ENCODE assay signal across 11 mouse cellular contexts in genomic region chr14:27167177-27167576, GRCm38 (mm10). TPM values are rescaled to one million over a fixed set of nuclear protein-coding genes. Genes with fewer than 3 reads are reported as not detected.
DNase-seq lines count a peak whose midpoint lies in the region; ATAC-seq and TF ChIP-seq lines count a peak whose summit lies in the region.
"Had no signal": no experiment of that assay in that cellular context is flagged by ENCODE, and none has a peak within 500 bp of the region (broad histone marks: within the 10 kb centered on the region; RNA-seq: fewer than 3 reads in every experiment).

No protein-coding gene starts in this region.

- TF ChIP-seq CTCF in heart, postnatal 0 days (IDR thresholded peaks at IDR 0.05; ENCODE audit: low read depth) = no peak
- no peak for TF ChIP-seq CTCF in hindbrain, postnatal 0 days (IDR thresholded peaks at IDR 0.05; ENCODE audit: low read depth)

- H3K9ac ChIP-seq in heart, postnatal 0 days (replicated peaks; ENCODE audit: low read depth, low read length) = no peak overlapping the region
- H3K9ac ChIP-seq in hindbrain, postnatal 0 days (replicated peaks; ENCODE audit: low read length) = no peak overlapping the region
- H3K9ac ChIP-seq: liver, postnatal 0 days; midbrain, embryonic 12.5 days had no signal

- H3K4me2 ChIP-seq in heart, postnatal 0 days (ENCODE audit: low read depth, low read length) = no peak overlapping the region
- no peak overlapping the region for H3K4me2 ChIP-seq in hindbrain, postnatal 0 days (ENCODE audit: low read depth, low read length)
- H3K4me2 ChIP-seq: midbrain, embryonic 12.5 days had no signal

- no peaks in the 10 kb centered on the region for H3K9me3 ChIP-seq in heart, postnatal 0 days (replicated peaks; ENCODE audit: control insufficient read depth, low read length)
- no peaks in the 10 kb centered on the region for H3K9me3 ChIP-seq in hindbrain, postnatal 0 days (ENCODE audit: low read length)
- H3K9me3 ChIP-seq: midbrain, embryonic 12.5 days had no signal

- TF ChIP-seq EP300 in heart, postnatal 0 days (IDR thresholded peaks at IDR 0.05; ENCODE audit: low read depth) = no peak

- peaks cover 27% of the 10 kb centered on the region for H3K4me1 ChIP-seq in heart, postnatal 0 days (ENCODE audit: control insufficient read depth, insufficient read depth)
- H3K4me1 ChIP-seq in hindbrain, postnatal 0 days (ENCODE audit: insufficient read depth, low read length) = peaks cover 4% of the 10 kb centered on the region; the same call in 1 of the 2 replicates
- H3K4me1 ChIP-seq: midbrain, embryonic 12.5 days had no signal

- no peaks in the 10 kb centered on the region for H3K36me3 ChIP-seq in heart, postnatal 0 days (replicated peaks; ENCODE audit: control insufficient read depth, insufficient read depth, low read length)
- H3K36me3 ChIP-seq in hindbrain, postnatal 0 days (ENCODE audit: insufficient read depth, low read length) = no peaks in the 10 kb centered on the region
- H3K36me3 ChIP-seq: midbrain, embryonic 12.5 days had no signal

- no peak overlapping the region for H3K4me3 ChIP-seq in heart, postnatal 0 days (ENCODE audit: low read depth, low read length)
- no peak overlapping the region for H3K4me3 ChIP-seq in hindbrain, postnatal 0 days (ENCODE audit: low read length)
- H3K4me3 ChIP-seq: midbrain, embryonic 12.5 days had no signal

- no peaks in the 10 kb centered on the region for H3K27me3 ChIP-seq in heart, postnatal 0 days (ENCODE audit: control insufficient read depth, insufficient read depth, low read length)
- no peaks in the 10 kb centered on the region for H3K27me3 ChIP-seq in hindbrain, postnatal 0 days (ENCODE audit: insufficient read depth, low read length)
- H3K27me3 ChIP-seq: midbrain, embryonic 12.5 days had no signal

- DNase-seq in heart, postnatal 0 days (ENCODE audit: low spot score) = peak; percentile 72
- no peak for DNase-seq in heart, adult 11 months
- peak; percentile 57 to 66 for DNase-seq in right cerebral cortex, postnatal 10 days (ENCODE audit: low spot score in 2 of 2)
- no peak for DNase-seq in right cerebral cortex, postnatal 36 days (ENCODE audit: low spot score in 2 of 2)
- DNase-seq in hindbrain, postnatal 0 days (ENCODE audit: low spot score) = no peak
- no peak for DNase-seq in cerebellum, postnatal 25 days
- DNase-seq in spleen, postnatal 14 days (ENCODE audit: low spot score in 2 of 2) = no peak
- DNase-seq: adrenal gland, postnatal 14 days; liver, postnatal 0 days; spleen, adult 18-20 months had no signal

- ATAC-seq in heart, postnatal 0 days (ENCODE audit: insufficient read depth, low read depth) = peak; percentile 66
- peak; percentile 88 for ATAC-seq in hindbrain, postnatal 0 days
- ATAC-seq: liver, postnatal 0 days had no signal

- 16% methylated on average over 4 of the region's 4 CpGs for WGBS in heart, postnatal 0 days
- WGBS in hindbrain, postnatal 0 days = 58% methylated on average over 4 of the region's 4 CpGs

- H3K27ac ChIP-seq in heart, postnatal 0 days (ENCODE audit: low read depth) = peak overlapping the region; percentile 47
- H3K27ac ChIP-seq in hindbrain, postnatal 0 days = peak overlapping the region; percentile 82
- H3K27ac ChIP-seq: midbrain, embryonic 12.5 days had no signal

RNA-seq across cellular contexts. Expression of gene Arhgef3, which starts 52.5 kb away (rescaled TPM):
- 21.4 and 24.1 TPM in 2 replicates for total RNA-seq in heart, postnatal 0 days (2014; rRNA removed; ENCODE audit: low replicate concordance)
- 15.2 and 17.9 TPM in 2 replicates for polyA plus RNA-seq in heart, postnatal 0 days (2015; fragmentation: Nextera tagmentation; extraction: Ambion mirVana)
- 19.8 and 21.9 TPM in 2 replicates for total RNA-seq in hindbrain, postnatal 0 days (2014; rRNA removed)
- 16.8 and 17.7 TPM in 2 replicates for polyA plus RNA-seq in hindbrain, postnatal 0 days (2015; fragmentation: Nextera tagmentation; extraction: Ambion mirVana)

Comparison
In these comparisons a context has a peak if more than half of its experiments do, and no peak if none do; other contexts are left out.
1. DNase-seq: peak in heart, postnatal 0 days (single experiment) and right cerebral cortex, postnatal 10 days (2 of 2); none in heart, adult 11 months (single experiment), right cerebral cortex, postnatal 36 days (0 of 2), hindbrain, postnatal 0 days (single experiment), cerebellum, postnatal 25 days (0 of 2) and spleen, postnatal 14 days (0 of 2).